Mouse (Mus musculus) testis, postnatal 14 days (tissue): ENCODE results near the gene Mafb.

ENCODE experiments used
- DNase-seq: peaks from one replicate; pipeline ENCODE4 v3.0.0; 2021; ENCODE audit warnings: low spot score

The Mafb gene

GRCm38 (mm10) chr2:160363201-160363600 lies 3.7 kb downstream of the Mafb start:
- no peak for DNase-seq

GRCm38 (mm10) chr2:160361442-160362121 lies 5.3 kb downstream of the Mafb start:
- no peak for DNase-seq

GRCm38 (mm10) chr2:160360234-160360874 lies 6.5 kb downstream of the Mafb start:
- no peak for DNase-seq

- DNase-seq: no peak
Measured at GRCm38 (mm10) chr2:160358896-160359295, 8.0 kb downstream of the Mafb start.

- DNase-seq: no peak
Measured at GRCm38 (mm10) chr2:160357442-160357841, 9.4 kb downstream of the Mafb start.

GRCm38 (mm10) chr2:160356132-160356531 lies 10.7 kb downstream of the Mafb start:
- no peak for DNase-seq

- no peak for DNase-seq
Measured at GRCm38 (mm10) chr2:160354319-160354718, 12.5 kb downstream of the Mafb start.

GRCm38 (mm10) chr2:160353581-160353980 lies 13.3 kb downstream of the Mafb start:
- DNase-seq: no peak

- peak; percentile 78 for DNase-seq
Measured at GRCm38 (mm10) chr2:160351038-160351574, 15.8 kb downstream of the Mafb start.

- DNase-seq: no peak
Measured at GRCm38 (mm10) chr2:160349578-160349977, 17.3 kb downstream of the Mafb start.

GRCm38 (mm10) chr2:160348796-160349195 lies 18.1 kb downstream of the Mafb start:
- no peak for DNase-seq

GRCm38 (mm10) chr2:160348072-160348604 lies 18.7 kb downstream of the Mafb start:
- DNase-seq: no peak

GRCm38 (mm10) chr2:160345644-160346043 lies 21.2 kb downstream of the Mafb start:
- DNase-seq: no peak

- DNase-seq: no peak
Measured at GRCm38 (mm10) chr2:160340121-160340520, 26.7 kb downstream of the Mafb start.

- DNase-seq: no peak
Measured at GRCm38 (mm10) chr2:160339595-160339994, 27.3 kb downstream of the Mafb start.

GRCm38 (mm10) chr2:160336053-160336452 lies 30.8 kb downstream of the Mafb start:
- DNase-seq: no peak

- no peak for DNase-seq
Measured at GRCm38 (mm10) chr2:160335043-160335442, 31.8 kb downstream of the Mafb start.

GRCm38 (mm10) chr2:160334111-160334661 lies 32.7 kb downstream of the Mafb start, which contains the start of gene Gm826:
Gene Gm826 (minus strand): TSS chr2:160334162.
- peak; percentile 57 for DNase-seq

GRCm38 (mm10) chr2:160332516-160333325 lies 34.1 kb downstream of the Mafb start:
- no peak for DNase-seq

- no peak for DNase-seq
Measured at GRCm38 (mm10) chr2:160328886-160329285, 38.0 kb downstream of the Mafb start.

- no peak for DNase-seq
Measured at GRCm38 (mm10) chr2:160327716-160328115, 39.1 kb downstream of the Mafb start.

- peak; percentile 18 for DNase-seq
Measured at GRCm38 (mm10) chr2:160327167-160327566, 39.7 kb downstream of the Mafb start.
